Mouse (Mus musculus): ENCODE results near the gene Gm9837. TPM values are rescaled to one million over a fixed set of nuclear protein-coding genes. Genes with fewer than 3 reads are reported as not detected.

Gene Gm9837
- not detected in 2 replicates for polyA plus RNA-seq (2016; fragmentation: Nextera tagmentation; extraction: Ambion mirVana)

DNA sequence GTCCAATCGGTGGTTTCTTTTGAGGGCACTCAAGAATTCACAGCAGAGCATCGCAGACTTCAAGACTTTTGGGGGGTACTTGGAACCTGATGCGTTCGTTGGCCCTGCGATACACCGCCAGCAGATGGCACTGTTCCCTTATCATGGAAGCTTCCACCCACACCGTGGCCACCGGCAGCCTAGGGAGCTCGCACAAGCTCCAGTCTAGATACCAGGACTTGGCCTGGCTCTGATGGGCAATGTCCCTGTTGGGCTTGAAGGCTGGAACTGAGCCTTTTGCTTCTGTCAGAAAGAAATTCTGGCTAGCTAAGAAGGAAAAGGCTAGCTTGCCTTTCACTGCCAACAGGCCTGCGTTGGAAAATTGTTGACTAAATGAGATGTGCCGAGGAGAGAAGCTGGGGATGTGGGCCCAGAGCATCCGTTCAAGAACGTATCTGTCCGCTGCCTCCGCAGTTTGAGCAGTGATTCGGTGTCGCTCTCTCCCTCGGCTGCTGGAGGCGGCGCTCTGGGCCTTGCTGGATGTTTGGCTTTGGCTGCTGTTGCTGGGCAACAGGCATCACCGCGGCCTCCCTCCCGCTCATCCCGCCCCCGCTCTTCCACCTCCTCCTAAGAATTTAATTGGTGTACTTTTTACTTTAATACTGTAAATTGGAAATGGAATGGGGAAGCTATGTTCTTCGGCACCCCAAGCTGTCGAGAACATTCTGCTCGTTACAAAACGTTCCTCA, at the start of gene Gm9837:
Gene Gm9837 (minus strand): TSS at position 512 of the 728 bp plus-strand sequence.
- H3K9me3 ChIP-seq (replicated peaks): no peaks in the 10 kb centered on the region; the same call in 1 of the 2 replicates
- H3K27ac ChIP-seq (replicated peaks): peak within 1 kb of the TSS; percentile 24
- peak within 1 kb of the TSS; percentile 44 for H3K4me3 ChIP-seq
- WGBS: 2% methylated on average over 29 of the region's 29 CpGs
- no peaks in the 10 kb centered on the region for H3K36me3 ChIP-seq
- peaks cover 99% of the 10 kb centered on the region for H3K27me3 ChIP-seq (ENCODE audit: low read depth, poor library complexity, severe bottlenecking)
- peak; percentile 90 for DNase-seq (ENCODE audit: low spot score)
- H3K4me1 ChIP-seq: peaks cover 28% of the 10 kb centered on the region

DNA sequence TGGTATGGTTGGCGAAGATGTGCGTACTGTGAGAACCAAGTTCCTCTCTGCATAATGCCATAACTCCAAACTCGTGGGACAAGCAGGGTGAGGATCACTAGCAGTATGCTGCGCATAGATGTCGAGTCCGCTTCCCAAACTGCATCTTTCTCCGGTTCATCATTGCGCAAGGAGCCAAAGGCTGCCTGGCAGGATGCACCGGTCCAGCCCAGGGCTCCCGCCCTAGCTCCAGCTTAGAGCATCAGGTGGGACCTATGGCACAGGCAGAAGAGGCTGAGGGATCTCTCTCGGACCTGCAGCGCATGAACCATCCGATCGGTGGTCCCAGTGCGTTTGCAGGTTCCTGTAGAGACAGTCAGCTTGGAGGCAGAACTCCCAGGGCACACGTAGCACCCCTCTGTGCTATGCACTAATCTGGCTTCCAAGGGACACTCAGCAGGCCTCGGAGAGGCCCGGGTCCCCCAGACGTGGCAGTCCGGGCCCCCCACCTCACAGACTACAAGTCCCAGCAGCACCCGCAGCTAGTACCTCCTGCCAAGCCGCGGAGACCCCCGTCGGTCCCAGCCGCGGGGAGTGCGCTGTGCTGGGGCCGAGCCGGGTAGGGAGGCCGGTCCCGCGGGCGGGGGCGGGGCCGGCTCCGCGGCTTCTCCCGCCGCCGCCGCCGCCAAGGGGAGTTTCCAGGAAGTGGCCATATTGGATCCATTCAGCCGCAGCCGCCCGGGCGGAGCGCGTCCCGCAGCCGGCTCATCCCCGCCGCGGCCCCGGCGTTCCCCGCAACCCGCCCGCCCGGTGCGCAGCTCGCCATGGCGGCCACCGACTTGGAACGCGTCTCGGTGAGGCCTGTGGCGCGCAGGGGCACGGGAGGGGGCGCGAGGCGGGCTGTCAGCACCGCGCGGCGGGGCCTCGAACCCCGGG, 49.2 kb upstream of the Gm9837 start, which contains the start of gene Sept8:
Gene Sept8 (plus strand): TSS at position 51 of the 915 bp plus-strand sequence.
- Histone ChIP-seq H3K27me3 (ENCODE audit: low read depth, poor library complexity, severe bottlenecking) (peaks cover 33% of the 10 kb centered on the region), H3K9me3 (replicated peaks) (no peaks in the 10 kb centered on the region), H3K4me3 (peak within 1 kb of the TSS; percentile 79), H3K4me1 (peaks cover 55% of the 10 kb centered on the region), H3K36me3 (no peaks in the 10 kb centered on the region), H3K27ac (replicated peaks) (peak within 1 kb of the TSS; percentile 88)
- 4% methylated on average over 79 of the region's 79 CpGs for WGBS
- DNase-seq (ENCODE audit: low spot score): peak; percentile 71

DNA sequence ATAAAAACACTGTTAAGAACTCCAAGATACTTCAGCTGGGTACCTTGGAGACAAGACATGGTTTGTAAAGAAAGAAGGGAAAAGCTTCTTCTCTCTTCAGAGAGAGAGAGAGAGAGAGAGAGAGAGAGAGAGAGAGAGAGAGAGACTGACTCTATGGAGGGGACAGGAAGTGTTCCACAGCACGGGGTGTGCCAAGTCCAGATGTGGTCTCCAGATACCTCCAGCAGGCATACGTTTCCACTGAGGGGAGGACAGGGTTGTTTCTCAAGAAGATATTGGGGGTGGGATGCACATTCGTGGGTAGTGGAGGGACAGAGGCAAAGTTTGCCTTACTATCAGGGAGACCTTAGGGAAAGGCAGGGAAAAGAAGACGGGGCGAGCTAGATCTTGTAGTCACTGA, 48.5 kb upstream of the Gm9837 start:
- Histone ChIP-seq H3K36me3 (no peaks in the 10 kb centered on the region), H3K4me3 (0 out of 2 replicates have a peak overlapping the region, but pooled peaks have one; percentile 79), H3K27ac (replicated peaks) (no peak overlapping the region), H3K27me3 (ENCODE audit: low read depth, poor library complexity, severe bottlenecking) (peaks cover 33% of the 10 kb centered on the region), H3K9me3 (replicated peaks) (no peaks in the 10 kb centered on the region), H3K4me1 (peaks cover 48% of the 10 kb centered on the region)
- no peak for DNase-seq (ENCODE audit: low spot score)
- 58% methylated on average over 5 of the region's 5 CpGs for WGBS

DNA sequence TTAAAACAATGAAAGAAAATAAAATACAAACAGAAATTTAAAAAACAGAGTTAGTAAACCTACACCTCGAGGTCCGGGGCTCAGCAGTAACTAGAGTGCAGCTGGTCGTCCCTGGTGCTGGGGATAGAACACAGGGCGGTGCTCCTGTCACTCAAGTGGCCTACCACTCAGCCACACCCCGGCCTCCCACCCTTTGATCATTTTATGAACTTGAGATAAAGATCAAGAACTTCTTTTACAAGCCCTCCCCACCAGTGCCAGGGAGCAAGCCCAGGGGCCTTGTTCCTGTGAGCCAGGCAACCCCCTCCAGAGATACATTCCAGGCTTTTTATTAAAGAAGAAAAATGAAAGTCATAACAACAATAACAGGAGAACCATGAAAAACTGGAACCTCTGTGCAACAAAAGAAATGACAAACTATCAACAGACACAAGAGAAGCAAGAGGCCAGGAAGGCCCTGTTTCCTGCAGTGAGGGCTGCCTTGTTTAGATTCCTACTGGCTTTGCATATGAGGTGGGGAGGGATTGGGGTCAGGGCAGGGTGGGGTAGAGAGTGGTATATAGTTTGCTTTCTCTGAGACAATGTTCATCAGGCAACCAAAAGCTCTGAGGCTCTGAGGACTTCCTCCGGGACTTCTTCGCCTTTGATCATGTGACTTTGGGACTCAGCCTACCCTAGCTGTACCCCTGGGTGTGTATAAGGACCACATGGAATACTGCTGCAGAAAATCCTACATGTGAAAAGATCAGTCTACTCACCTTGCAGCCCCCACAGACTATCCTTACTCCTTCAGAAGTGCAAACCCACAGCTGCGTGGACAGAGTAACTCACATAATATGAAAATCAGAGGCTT, 46.7 kb upstream of the Gm9837 start:
- H3K27ac ChIP-seq (replicated peaks): no peak overlapping the region
- no peak overlapping the region for H3K4me3 ChIP-seq
- no peaks in the 10 kb centered on the region for H3K9me3 ChIP-seq (replicated peaks)
- H3K4me1 ChIP-seq: peaks cover 39% of the 10 kb centered on the region
- 72% methylated on average over 8 of the region's 8 CpGs for WGBS
- no peaks in the 10 kb centered on the region for H3K36me3 ChIP-seq
- H3K27me3 ChIP-seq (ENCODE audit: low read depth, poor library complexity, severe bottlenecking): peaks cover 33% of the 10 kb centered on the region
- no peak for DNase-seq (ENCODE audit: low spot score)

DNA sequence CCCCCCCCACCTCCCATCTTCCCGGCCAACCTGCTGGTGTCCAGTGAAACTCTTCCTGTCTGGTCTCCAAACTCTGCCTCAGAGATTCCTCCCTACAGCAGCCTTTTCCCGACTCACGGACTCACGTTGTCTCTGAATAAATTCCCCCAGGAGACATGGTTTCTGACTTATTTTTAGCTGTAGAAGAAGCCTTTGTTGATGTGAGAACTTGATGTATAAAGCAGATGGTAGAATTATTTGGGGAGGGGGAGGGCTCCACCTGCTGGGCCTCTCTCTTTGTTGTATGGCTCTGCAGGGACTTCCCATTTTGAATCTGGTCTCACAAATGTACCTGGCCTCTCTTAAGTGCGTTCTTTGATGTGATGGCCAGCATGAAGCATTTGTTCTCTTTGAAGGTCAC, 40.1 kb upstream of the Gm9837 start:
- WGBS: 80% methylated on average over 5 of the region's 5 CpGs
- Histone ChIP-seq H3K9me3 (replicated peaks) (no peaks in the 10 kb centered on the region), H3K36me3 (no peaks in the 10 kb centered on the region), H3K4me3 (no peak overlapping the region), H3K27ac (replicated peaks) (no peak overlapping the region), H3K27me3 (ENCODE audit: low read depth, poor library complexity, severe bottlenecking) (peaks cover 25% of the 10 kb centered on the region), H3K4me1 (0 out of 2 replicates have a peak, but pooled peaks cover 5% of the 10 kb centered on the region)
- DNase-seq (ENCODE audit: low spot score): no peak

DNA sequence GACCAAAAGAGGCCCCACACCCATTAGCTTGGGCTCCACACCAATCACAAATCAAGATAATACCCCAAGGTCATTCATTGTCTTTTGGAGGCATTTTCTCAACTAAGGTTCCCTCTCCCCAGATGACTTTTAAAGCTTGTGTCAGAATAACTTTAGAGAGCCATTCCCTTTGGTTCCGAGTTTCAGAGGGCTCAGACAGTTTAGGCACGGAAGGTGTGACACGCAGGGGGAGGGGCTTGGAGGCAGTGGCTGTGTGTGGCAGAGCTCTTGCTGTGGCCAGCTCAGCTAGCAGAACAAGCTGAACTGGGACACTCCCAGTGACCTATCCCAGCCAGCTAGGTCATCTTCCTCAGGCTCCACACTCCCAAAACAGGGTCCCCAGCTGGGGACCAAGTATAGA, 38.3 kb upstream of the Gm9837 start:
- 65% methylated on average over 3 of the region's 3 CpGs for WGBS
- H3K27me3 ChIP-seq (ENCODE audit: low read depth, poor library complexity, severe bottlenecking): peaks cover 32% of the 10 kb centered on the region
- no peak overlapping the region for H3K27ac ChIP-seq (replicated peaks)

DNA sequence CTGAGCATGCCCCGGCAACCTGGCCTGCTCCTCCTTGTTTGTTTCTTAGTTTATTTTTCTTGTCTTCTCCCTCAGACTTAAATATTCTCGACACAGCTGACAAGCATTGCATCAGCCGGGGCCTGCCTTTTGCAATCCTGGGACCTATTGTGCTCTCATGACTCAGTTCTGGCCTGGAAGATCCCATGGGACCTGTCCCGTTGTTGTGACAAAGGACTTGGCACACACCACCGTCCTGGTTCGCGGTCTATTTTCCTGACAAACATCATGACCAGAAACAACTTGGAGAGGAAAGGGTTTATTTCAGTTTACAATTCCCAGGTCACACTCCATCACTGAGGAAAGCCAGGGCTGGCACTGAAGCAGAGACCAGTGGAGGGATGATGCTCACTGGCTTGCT, 37.9 kb upstream of the Gm9837 start:
- DNase-seq (ENCODE audit: low spot score): no peak
- no peak overlapping the region for H3K4me3 ChIP-seq
- H3K27me3 ChIP-seq (ENCODE audit: low read depth, poor library complexity, severe bottlenecking): peaks cover 37% of the 10 kb centered on the region
- H3K27ac ChIP-seq (replicated peaks): no peak overlapping the region
- WGBS: 84% methylated on average over 7 of the region's 7 CpGs
- no peaks in the 10 kb centered on the region for H3K36me3 ChIP-seq
- no peaks in the 10 kb centered on the region for H3K9me3 ChIP-seq (replicated peaks)
- H3K4me1 ChIP-seq: peaks cover 12% of the 10 kb centered on the region; the same call in 1 of the 2 replicates

More for the DNA sequence above, 38.3 kb upstream of the Gm9837 start:
- peaks cover 12% of the 10 kb centered on the region; the same call in 1 of the 2 replicates for H3K4me1 ChIP-seq
- no peaks in the 10 kb centered on the region for H3K9me3 ChIP-seq (replicated peaks)
- H3K36me3 ChIP-seq: no peaks in the 10 kb centered on the region
- DNase-seq (ENCODE audit: low spot score): no peak
- no peak overlapping the region for H3K4me3 ChIP-seq

DNA sequence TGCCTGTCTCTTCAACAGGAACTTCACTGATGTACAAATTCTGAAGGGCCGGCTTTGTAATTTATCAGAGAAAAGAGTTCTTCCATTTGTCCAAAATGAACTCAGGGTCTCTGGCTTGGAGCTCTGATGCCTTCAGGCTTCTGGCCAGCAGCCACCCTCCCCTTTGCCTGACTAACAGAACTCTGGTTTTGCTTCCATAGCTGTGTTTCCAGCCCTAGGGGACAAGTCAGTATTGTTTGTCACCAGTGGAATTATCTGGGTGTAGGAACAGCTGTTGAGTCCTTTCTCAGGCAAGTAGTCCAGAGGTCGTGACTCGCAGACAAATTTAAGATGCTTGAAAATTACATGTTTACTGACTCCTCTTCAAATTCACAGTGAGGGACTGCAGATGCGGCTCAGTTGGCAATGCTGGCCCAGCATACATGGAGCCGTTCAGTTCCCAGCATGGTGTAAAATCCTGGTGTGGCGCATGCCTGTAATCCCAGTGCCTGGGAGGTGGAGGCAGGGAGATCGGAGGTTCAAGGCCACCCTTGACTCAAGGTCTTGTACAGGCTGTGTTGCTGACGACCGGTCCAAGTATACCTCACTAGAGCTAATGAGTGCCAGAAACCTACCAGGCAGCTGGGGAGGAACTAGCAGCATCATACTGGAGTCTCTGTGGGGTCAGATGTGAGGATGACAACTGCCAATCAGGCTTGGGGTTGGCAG, 37.0 kb upstream of the Gm9837 start:
- 92% methylated on average over 9 of the region's 9 CpGs for WGBS

DNA sequence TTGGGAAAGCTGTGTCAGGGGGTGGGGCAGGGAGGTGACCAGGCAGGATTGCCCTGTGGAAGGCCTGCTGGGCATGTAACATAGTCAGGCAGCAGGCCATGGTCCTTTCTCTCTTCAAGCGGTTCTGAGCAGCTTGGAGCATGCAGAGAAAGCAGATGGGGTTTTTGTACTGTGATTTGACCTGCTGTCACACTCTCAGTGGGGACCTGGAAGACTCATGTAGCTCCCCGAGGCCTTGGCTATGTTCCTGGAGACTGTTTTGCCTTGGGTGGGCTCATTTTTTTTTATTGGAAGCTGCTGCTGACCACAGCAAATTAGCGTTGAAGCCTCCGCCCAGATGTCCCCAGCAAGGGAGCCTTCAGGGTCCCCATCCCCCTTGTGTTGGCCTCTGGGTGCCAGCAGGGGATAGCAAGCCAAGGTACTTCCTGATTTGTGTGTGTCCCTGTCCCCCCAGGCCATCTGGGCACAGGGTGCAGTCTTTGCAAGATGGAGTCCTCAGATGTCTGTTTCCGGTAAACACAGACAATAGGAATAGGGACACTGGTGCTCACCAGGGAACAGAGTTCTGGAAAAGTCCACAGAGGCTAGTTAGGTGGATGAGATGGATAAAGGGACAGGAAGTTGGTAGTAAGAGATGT, 34.9 kb upstream of the Gm9837 start:
- DNase-seq (ENCODE audit: low spot score): no peak
- no peaks in the 10 kb centered on the region for H3K36me3 ChIP-seq
- no peak overlapping the region for H3K4me3 ChIP-seq
- no peak overlapping the region for H3K27ac ChIP-seq (replicated peaks)
- WGBS: 66% methylated on average over 5 of the region's 5 CpGs
- H3K27me3 ChIP-seq (ENCODE audit: low read depth, poor library complexity, severe bottlenecking): peaks cover 59% of the 10 kb centered on the region
- H3K4me1 ChIP-seq: peaks cover 20% of the 10 kb centered on the region
- H3K9me3 ChIP-seq (replicated peaks): no peaks in the 10 kb centered on the region

More for the DNA sequence above, 37.0 kb upstream of the Gm9837 start:
- no peak for DNase-seq (ENCODE audit: low spot score)
- H3K27me3 ChIP-seq (ENCODE audit: low read depth, poor library complexity, severe bottlenecking): peaks cover 46% of the 10 kb centered on the region
- H3K9me3 ChIP-seq (replicated peaks): no peaks in the 10 kb centered on the region
- H3K27ac ChIP-seq (replicated peaks): no peak overlapping the region
- peaks cover 12% of the 10 kb centered on the region; the same call in 1 of the 2 replicates for H3K4me1 ChIP-seq
- H3K4me3 ChIP-seq: no peak overlapping the region
- H3K36me3 ChIP-seq: no peaks in the 10 kb centered on the region

- no peak for DNase-seq (ENCODE audit: low spot score)
- H3K27ac ChIP-seq (replicated peaks): no peak overlapping the region
These were observed 34.1 kb upstream of the Gm9837 start for GRCm38 (mm10) chr11:53504376-53504775.

DNA sequence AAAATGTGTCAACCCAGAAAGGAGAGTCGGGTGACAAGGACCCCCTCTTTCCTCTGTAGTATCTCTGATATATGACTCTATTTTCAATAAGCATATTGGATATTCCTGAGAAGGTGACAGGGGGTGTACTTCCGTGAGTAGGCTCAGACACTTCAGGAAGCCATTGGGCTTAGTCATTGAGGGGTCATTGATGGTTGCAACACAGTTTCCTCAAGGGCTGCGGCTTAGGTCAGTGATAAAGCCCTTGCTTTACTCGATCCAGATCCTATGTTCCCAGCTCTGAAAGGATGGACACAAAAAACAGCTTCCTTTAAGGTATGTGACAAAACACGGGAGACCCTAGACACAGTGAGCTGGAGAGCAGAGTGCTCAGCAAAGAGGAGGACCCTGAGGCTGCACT, 33.5 kb upstream of the Gm9837 start:
- Histone ChIP-seq H3K36me3 (no peaks in the 10 kb centered on the region), H3K4me1 (peaks cover 20% of the 10 kb centered on the region), H3K27ac (replicated peaks) (no peak overlapping the region), H3K4me3 (no peak overlapping the region), H3K27me3 (ENCODE audit: low read depth, poor library complexity, severe bottlenecking) (peaks cover 73% of the 10 kb centered on the region), H3K9me3 (replicated peaks) (no peaks in the 10 kb centered on the region)
- 85% methylated on average over 5 of the region's 5 CpGs for WGBS
- no peak for DNase-seq (ENCODE audit: low spot score)

More at GRCm38 (mm10) chr11:53504376-53504775, 34.1 kb upstream of the Gm9837 start:
- 94% methylated on average over 8 of the region's 8 CpGs for WGBS
- Histone ChIP-seq H3K27me3 (ENCODE audit: low read depth, poor library complexity, severe bottlenecking) (peaks cover 67% of the 10 kb centered on the region), H3K4me3 (no peak overlapping the region), H3K9me3 (replicated peaks) (no peaks in the 10 kb centered on the region), H3K36me3 (no peaks in the 10 kb centered on the region), H3K4me1 (peaks cover 20% of the 10 kb centered on the region)

Data from midbrain, embryonic 10.5 days (tissue).